Mouse (Mus musculus) forebrain, embryonic 11.5 days (tissue): ENCODE data around the gene Gcg. TPM values are rescaled to one million over a fixed set of nuclear protein-coding genes. Genes with fewer than 3 reads are reported as not detected.

ENCODE experiments used
- ATAC-seq: fragments of 200-750 bp; cut with Nextera tagmentation; replicated peaks from 2 replicates; pipeline ENCODE4 v1.8.0; 2017; ENCODE audit warnings: moderate TSS enrichment; ENCODE audit not compliant: low FRiP score
- DNase-seq: peaks from one replicate; pipeline ENCODE4 v3.0.0-alpha.2; 2017; ENCODE audit warnings: low spot score
- H3K27ac ChIP-seq: fragments of 300-500 bp; sonication (generic); 2 replicates; pipeline ENCODE4 v1.5.1; 2014; ENCODE audit warnings: low read depth, low read length
- H3K27me3 ChIP-seq: fragments of 300-500 bp; sonication (generic); 2 replicates; pipeline ENCODE4 v1.6.1; 2014; ENCODE audit warnings: mild to moderate bottlenecking, low read length, mixed read lengths; ENCODE audit not compliant: control insufficient read depth, insufficient read depth
- H3K36me3 ChIP-seq: fragments of 300-500 bp; sonication (generic); 2 replicates; pipeline ENCODE4 v1.6.1; 2014; ENCODE audit warnings: mild to moderate bottlenecking, low read length, moderate library complexity, mixed read lengths; ENCODE audit not compliant: control insufficient read depth, insufficient read depth
- H3K4me1 ChIP-seq: fragments of 300-500 bp; sonication (generic); replicated peaks from 2 replicates; pipeline ENCODE4 v1.6.1; 2014; ENCODE audit warnings: low read length, mixed read lengths; ENCODE audit not compliant: control insufficient read depth, insufficient read depth
- H3K4me2 ChIP-seq: fragments of 300-500 bp; sonication (generic); 2 replicates; pipeline ENCODE4 v1.6.1; 2014; ENCODE audit warnings: low read depth, mild to moderate bottlenecking, low read length, moderate library complexity, mixed read lengths; ENCODE audit not compliant: severe bottlenecking
- H3K4me3 ChIP-seq: fragments of 300-500 bp; sonication (generic); 2 replicates; pipeline ENCODE4 v1.5.1; 2014; ENCODE audit warnings: low read depth, low read length
- H3K9ac ChIP-seq: fragments of 300-500 bp; sonication (generic); 2 replicates; pipeline ENCODE4 v1.6.1; 2014; ENCODE audit warnings: low read length
- H3K9me3 ChIP-seq: fragments of 300-500 bp; sonication (generic); 2 replicates; pipeline ENCODE4 v1.6.1; 2016; ENCODE audit warnings: low read length, mixed read lengths; ENCODE audit not compliant: control insufficient read depth
- WGBS: fragments of 180-500 bp; shearing (Covaris S2); extraction: QIAGEN DNeasy Blood & Tissue Kit; methylation state at CpG from one replicate; pipeline ENCODE4 v1.1.7; 2014; 5-methylcytosine and 5-hydroxymethylcytosine counted together
- polyA plus RNA-seq: library from polyadenylated mRNA; unstranded; fragments of >200 nt; fragmentation: Nextera tagmentation; extraction: Ambion mirVana; gene quantifications from 2 replicates; pipeline ENCODE4 v1.2.1, GENCODE M21; 2014

Gene Gcg
- polyA plus RNA-seq, 1 experiment from 2014 or later, result not detected

DNA sequence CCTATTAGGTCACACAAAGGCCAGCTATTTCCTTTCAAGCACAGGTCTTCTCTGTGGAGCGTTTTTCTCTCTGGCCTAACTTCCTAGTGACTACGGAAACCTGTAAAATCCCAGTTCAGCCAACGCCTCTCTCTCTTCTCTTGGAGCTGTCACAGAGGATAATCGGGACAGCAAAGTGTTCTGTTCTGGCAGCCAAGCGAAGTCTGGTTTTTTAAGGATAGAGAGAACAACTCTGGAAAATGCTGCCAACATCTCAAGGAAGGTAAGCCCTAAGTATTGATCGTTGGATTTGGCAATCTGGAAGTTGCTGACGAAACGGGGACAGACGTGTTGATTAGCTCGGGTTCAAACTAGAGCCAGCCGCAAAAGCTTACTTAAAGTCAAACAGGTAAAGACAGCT is 28.5 kb downstream of the Gcg start:
- ATAC-seq (no peak), DNase-seq (no peak)
- H3K9ac ChIP-seq, result no peak overlapping the region
- no peaks in the 10 kb centered on the region for H3K4me1 ChIP-seq
- no peaks in the 10 kb centered on the region for H3K9me3 ChIP-seq
- no peaks in the 10 kb centered on the region for H3K27me3 ChIP-seq
- H3K27ac ChIP-seq, result no peak overlapping the region
- WGBS, result 89% methylated on average over 11 of the region's 11 CpGs
- no peaks in the 10 kb centered on the region for H3K36me3 ChIP-seq
- H3K4me2 ChIP-seq, result no peak overlapping the region
- no peak overlapping the region for H3K4me3 ChIP-seq

DNA sequence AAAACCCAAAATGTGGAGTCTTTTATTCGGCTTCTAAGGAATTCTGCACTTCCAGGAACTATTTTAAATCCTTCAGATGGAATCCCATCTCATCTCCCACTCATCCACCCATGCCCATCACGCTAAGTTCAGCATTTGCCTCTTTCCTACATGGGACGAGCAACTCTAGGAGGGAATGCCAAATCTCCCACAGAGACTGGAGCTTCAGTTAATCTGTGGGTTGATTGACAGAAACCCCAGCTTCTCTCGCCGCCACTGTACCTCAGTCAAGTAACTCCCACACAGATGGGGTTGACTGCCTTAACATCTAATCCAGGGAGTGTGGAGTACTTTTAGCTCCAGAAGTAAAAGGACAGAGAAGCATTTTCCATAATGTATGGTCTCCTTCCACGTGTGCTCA is 29.4 kb downstream of the Gcg start:
- Histone ChIP-seq H3K27ac (no peak overlapping the region), H3K9me3 (no peaks in the 10 kb centered on the region), H3K36me3 (no peaks in the 10 kb centered on the region), H3K9ac (no peak overlapping the region), H3K27me3 (no peaks in the 10 kb centered on the region), H3K4me3 (no peak overlapping the region), H3K4me2 (no peak overlapping the region), H3K4me1 (no peaks in the 10 kb centered on the region)
- WGBS, result 85% methylated on average over 6 of the region's 6 CpGs
- DNase-seq (no peak), ATAC-seq (no peak)

- DNase-seq, result no peak
- Histone ChIP-seq H3K4me1 (no peaks in the 10 kb centered on the region), H3K4me2 (no peak overlapping the region), H3K9me3 (no peaks in the 10 kb centered on the region), H3K36me3 (no peaks in the 10 kb centered on the region), H3K27ac (no peak overlapping the region), H3K27me3 (no peaks in the 10 kb centered on the region), H3K4me3 (no peak overlapping the region), H3K9ac (no peak overlapping the region)
- ATAC-seq, result no peak
- 86% methylated on average over 6 of the region's 6 CpGs for WGBS
Measured at GRCm38 (mm10) chr2:62450364-62450763, 33.1 kb downstream of the Gcg start.

DNA sequence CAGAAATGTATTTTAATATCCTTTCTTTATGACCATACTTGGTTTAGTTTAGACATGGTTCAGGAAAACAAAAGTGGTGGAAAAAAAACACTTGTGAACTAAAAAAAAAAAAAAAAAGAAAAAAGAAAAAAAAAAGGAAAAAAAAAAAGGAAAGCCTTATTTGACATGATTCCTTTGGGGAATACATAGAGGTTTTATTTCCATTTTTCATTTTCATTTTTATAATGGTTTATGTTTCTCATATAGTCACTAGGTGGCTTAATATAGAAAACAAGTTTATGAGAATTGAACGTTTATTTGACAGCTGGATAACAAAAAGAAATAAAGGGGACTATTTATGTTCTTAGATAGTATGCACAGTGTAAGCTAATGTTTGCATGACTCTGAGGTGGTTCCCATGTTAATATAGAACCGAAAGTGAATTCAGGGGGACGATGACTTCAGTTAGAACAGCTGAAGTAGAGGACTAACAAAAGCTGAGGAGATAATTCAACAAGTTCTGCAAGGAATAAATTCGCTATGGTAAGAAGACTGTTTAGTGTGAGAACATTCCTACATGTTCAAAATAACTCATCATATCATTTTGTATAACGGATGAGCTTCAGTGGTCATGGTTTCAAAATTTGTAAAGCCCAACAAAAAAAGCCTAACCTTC is 33.6 kb downstream of the Gcg start:
- no peaks in the 10 kb centered on the region for H3K27me3 ChIP-seq
- 95% methylated on average over 5 of the region's 5 CpGs for WGBS

GRCm38 (mm10) chr2:62440802-62441544 is 42.5 kb downstream of the Gcg start:
- Histone ChIP-seq H3K9ac (no peak overlapping the region), H3K4me1 (no peaks in the 10 kb centered on the region), H3K36me3 (no peaks in the 10 kb centered on the region), H3K9me3 (no peaks in the 10 kb centered on the region), H3K27me3 (no peaks in the 10 kb centered on the region), H3K27ac (no peak overlapping the region), H3K4me3 (no peak overlapping the region), H3K4me2 (no peak overlapping the region)
- DNase-seq, result no peak
- ATAC-seq, result no peak; the same call in 1 of the 2 replicates
- 66% methylated on average over 13 of the region's 13 CpGs for WGBS

More for the DNA sequence above, 33.6 kb downstream of the Gcg start:
- Histone ChIP-seq H3K4me2 (no peak overlapping the region), H3K4me1 (no peaks in the 10 kb centered on the region), H3K4me3 (no peak overlapping the region), H3K36me3 (no peaks in the 10 kb centered on the region), H3K9ac (no peak overlapping the region), H3K27ac (no peak overlapping the region), H3K9me3 (no peaks in the 10 kb centered on the region)
- no peak for DNase-seq
- ATAC-seq, result no peak

- Histone ChIP-seq H3K4me2 (no peak overlapping the region), H3K36me3 (no peaks in the 10 kb centered on the region), H3K9me3 (no peaks in the 10 kb centered on the region), H3K9ac (no peak overlapping the region), H3K4me3 (no peak overlapping the region), H3K27me3 (no peaks in the 10 kb centered on the region), H3K4me1 (no peaks in the 10 kb centered on the region), H3K27ac (no peak overlapping the region)
- ATAC-seq (no peak), DNase-seq (no peak)
- 87% methylated on average over 4 of the region's 4 CpGs for whole genome bisulfite sequencing
Measured at GRCm38 (mm10) chr2:62440083-62440482, 43.4 kb downstream of the Gcg start.

DNA sequence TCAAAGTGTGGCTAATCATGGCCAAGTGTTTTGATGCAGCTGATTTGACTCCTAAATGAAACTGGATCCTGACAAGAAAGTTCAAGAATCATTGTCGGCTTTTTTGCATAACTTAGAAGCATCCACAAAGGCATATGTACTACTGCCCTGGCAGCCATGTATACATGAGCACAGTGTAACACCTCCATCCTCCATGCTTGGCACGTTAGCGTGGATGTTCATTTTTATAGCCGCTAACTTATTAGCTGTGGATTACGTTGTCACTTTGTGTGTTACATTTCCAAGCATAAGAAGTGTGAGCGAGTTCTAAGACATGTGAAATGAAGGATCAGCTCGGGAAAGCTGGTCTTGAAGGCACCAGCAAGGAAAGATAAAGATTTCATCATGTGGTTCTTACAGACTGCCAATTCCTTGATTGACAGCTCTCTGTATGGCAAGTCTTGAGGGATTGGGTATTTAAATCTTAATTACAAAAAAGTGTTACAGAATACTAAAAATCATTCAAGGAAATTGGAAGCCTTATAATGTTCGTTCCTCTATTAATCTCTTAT is 52.1 kb downstream of the Gcg start:
- no peak for ATAC-seq
- H3K9ac ChIP-seq, result no peak overlapping the region
- H3K4me2 ChIP-seq, result no peak overlapping the region
- H3K36me3 ChIP-seq, result no peaks in the 10 kb centered on the region
- no peak overlapping the region for H3K27ac ChIP-seq
- no peaks in the 10 kb centered on the region for H3K9me3 ChIP-seq
- WGBS, result 88% methylated on average over 8 of the region's 8 CpGs
- no peak for DNase-seq
- H3K4me3 ChIP-seq, result no peak overlapping the region
- no peaks in the 10 kb centered on the region for H3K27me3 ChIP-seq
- no peaks in the 10 kb centered on the region for H3K4me1 ChIP-seq

GRCm38 (mm10) chr2:62425941-62426340 is 57.5 kb downstream of the Gcg start:
- Histone ChIP-seq H3K9me3 (no peaks in the 10 kb centered on the region), H3K4me2 (no peak overlapping the region), H3K4me1 (no peaks in the 10 kb centered on the region), H3K36me3 (no peaks in the 10 kb centered on the region), H3K27ac (no peak overlapping the region), H3K27me3 (no peaks in the 10 kb centered on the region), H3K4me3 (no peak overlapping the region), H3K9ac (no peak overlapping the region)
- no peak for DNase-seq
- 89% methylated on average over 3 of the region's 3 CpGs for WGBS
- no peak for ATAC-seq
